Mouse (Mus musculus): ENCODE measurements around the gene Sox5. TPM values are rescaled to one million over a fixed set of nuclear protein-coding genes. Genes with fewer than 3 reads are reported as not detected.

Sox5 gene
- polyA plus RNA-seq, 1 experiment = 0.81 TPM

GRCm38 (mm10) chr6:144459486-144459885, 322.3 kb downstream of the Sox5 start:
- TF ChIP-seq POLR2A (IDR thresholded peaks at IDR 0.05; ENCODE audit: control insufficient read depth, extremely low read depth, insufficient read depth, low read length, poor library complexity) (no peak), CTCF (IDR thresholded peaks at IDR 0.05; ENCODE audit: borderline replicate concordance, control insufficient read depth, extremely low read depth, insufficient read depth, low read length, poor library complexity) (no peak)
- no peak overlapping the region for H3K27ac ChIP-seq (ENCODE audit: control insufficient read depth, insufficient read depth, low read length)
- 96% methylated on average over 8 of the region's 8 CpGs for WGBS
- no peaks in the 10 kb centered on the region for H3K4me1 ChIP-seq (replicated peaks; ENCODE audit: control insufficient read depth, insufficient read depth, low read length)
- no peaks in the 10 kb centered on the region for H3K36me3 ChIP-seq (ENCODE audit: control insufficient read depth, insufficient read depth, low read length)
- H3K4me3 ChIP-seq (ENCODE audit: control insufficient read depth, insufficient read depth, low read length) = no peak overlapping the region
- H3K27me3 ChIP-seq (ENCODE audit: control insufficient read depth, insufficient read depth, low read length) = no peaks in the 10 kb centered on the region
- DNase-seq = no peak

- TF ChIP-seq CTCF (IDR thresholded peaks at IDR 0.05; ENCODE audit: borderline replicate concordance, control insufficient read depth, extremely low read depth, insufficient read depth, low read length, poor library complexity) (no peak), POLR2A (IDR thresholded peaks at IDR 0.05; ENCODE audit: control insufficient read depth, extremely low read depth, insufficient read depth, low read length, poor library complexity) (no peak)
- H3K27ac ChIP-seq (ENCODE audit: control insufficient read depth, insufficient read depth, low read length) = no peak overlapping the region
- H3K36me3 ChIP-seq (ENCODE audit: control insufficient read depth, insufficient read depth, low read length) = no peaks in the 10 kb centered on the region
- no peaks in the 10 kb centered on the region for H3K4me1 ChIP-seq (replicated peaks; ENCODE audit: control insufficient read depth, insufficient read depth, low read length)
- WGBS = 89% methylated on average over 9 of the region's 9 CpGs
- no peak for DNase-seq
- no peaks in the 10 kb centered on the region for H3K27me3 ChIP-seq (ENCODE audit: control insufficient read depth, insufficient read depth, low read length)
- H3K4me3 ChIP-seq (ENCODE audit: control insufficient read depth, insufficient read depth, low read length) = no peak overlapping the region
Observed at GRCm38 (mm10) chr6:144457500-144457899, 324.3 kb downstream of the Sox5 start.

GRCm38 (mm10) chr6:144454291-144455276, 327.2 kb downstream of the Sox5 start:
- Histone ChIP-seq H3K36me3 (ENCODE audit: control insufficient read depth, insufficient read depth, low read length) (no peaks in the 10 kb centered on the region), H3K27me3 (ENCODE audit: control insufficient read depth, insufficient read depth, low read length) (no peaks in the 10 kb centered on the region), H3K4me3 (ENCODE audit: control insufficient read depth, insufficient read depth, low read length) (no peak overlapping the region), H3K27ac (ENCODE audit: control insufficient read depth, insufficient read depth, low read length) (no peak overlapping the region), H3K4me1 (replicated peaks; ENCODE audit: control insufficient read depth, insufficient read depth, low read length) (no peaks in the 10 kb centered on the region)
- WGBS = 65% methylated on average over 11 of the region's 11 CpGs
- TF ChIP-seq CTCF (IDR thresholded peaks at IDR 0.05; ENCODE audit: borderline replicate concordance, control insufficient read depth, extremely low read depth, insufficient read depth, low read length, poor library complexity) = no peak
- no peak for TF ChIP-seq POLR2A (IDR thresholded peaks at IDR 0.05; ENCODE audit: control insufficient read depth, extremely low read depth, insufficient read depth, low read length, poor library complexity)
- no peak for DNase-seq

GRCm38 (mm10) chr6:144453605-144454004, 328.2 kb downstream of the Sox5 start:
- no peak for DNase-seq
- Histone ChIP-seq H3K4me1 (replicated peaks; ENCODE audit: control insufficient read depth, insufficient read depth, low read length) (no peaks in the 10 kb centered on the region), H3K4me3 (ENCODE audit: control insufficient read depth, insufficient read depth, low read length) (no peak overlapping the region), H3K36me3 (ENCODE audit: control insufficient read depth, insufficient read depth, low read length) (no peaks in the 10 kb centered on the region), H3K27me3 (ENCODE audit: control insufficient read depth, insufficient read depth, low read length) (no peaks in the 10 kb centered on the region), H3K27ac (ENCODE audit: control insufficient read depth, insufficient read depth, low read length) (no peak overlapping the region)
- TF ChIP-seq POLR2A (IDR thresholded peaks at IDR 0.05; ENCODE audit: control insufficient read depth, extremely low read depth, insufficient read depth, low read length, poor library complexity) (no peak), CTCF (IDR thresholded peaks at IDR 0.05; ENCODE audit: borderline replicate concordance, control insufficient read depth, extremely low read depth, insufficient read depth, low read length, poor library complexity) (no peak)
- 96% methylated on average over 7 of the region's 7 CpGs for WGBS

GRCm38 (mm10) chr6:144453147-144453546, 328.6 kb downstream of the Sox5 start:
- no peaks in the 10 kb centered on the region for H3K4me1 ChIP-seq (replicated peaks; ENCODE audit: control insufficient read depth, insufficient read depth, low read length)

GRCm38 (mm10) chr6:144452200-144452977, 329.4 kb downstream of the Sox5 start:
- H3K4me1 ChIP-seq (replicated peaks; ENCODE audit: control insufficient read depth, insufficient read depth, low read length) = no peaks in the 10 kb centered on the region
- no peak overlapping the region for H3K27ac ChIP-seq (ENCODE audit: control insufficient read depth, insufficient read depth, low read length)
- no peaks in the 10 kb centered on the region for H3K36me3 ChIP-seq (ENCODE audit: control insufficient read depth, insufficient read depth, low read length)
- 97% methylated on average over 11 of the region's 11 CpGs for WGBS
- TF ChIP-seq CTCF (IDR thresholded peaks at IDR 0.05; ENCODE audit: borderline replicate concordance, control insufficient read depth, extremely low read depth, insufficient read depth, low read length, poor library complexity) (no peak), POLR2A (IDR thresholded peaks at IDR 0.05; ENCODE audit: control insufficient read depth, extremely low read depth, insufficient read depth, low read length, poor library complexity) (no peak)
- H3K27me3 ChIP-seq (ENCODE audit: control insufficient read depth, insufficient read depth, low read length) = no peaks in the 10 kb centered on the region
- H3K4me3 ChIP-seq (ENCODE audit: control insufficient read depth, insufficient read depth, low read length) = no peak overlapping the region
- DNase-seq = no peak

More at GRCm38 (mm10) chr6:144453147-144453546, 328.6 kb downstream of the Sox5 start:
- H3K27ac ChIP-seq (ENCODE audit: control insufficient read depth, insufficient read depth, low read length) = no peak overlapping the region
- H3K36me3 ChIP-seq (ENCODE audit: control insufficient read depth, insufficient read depth, low read length) = no peaks in the 10 kb centered on the region
- TF ChIP-seq CTCF (IDR thresholded peaks at IDR 0.05; ENCODE audit: borderline replicate concordance, control insufficient read depth, extremely low read depth, insufficient read depth, low read length, poor library complexity) (no peak), POLR2A (IDR thresholded peaks at IDR 0.05; ENCODE audit: control insufficient read depth, extremely low read depth, insufficient read depth, low read length, poor library complexity) (no peak)
- no peaks in the 10 kb centered on the region for H3K27me3 ChIP-seq (ENCODE audit: control insufficient read depth, insufficient read depth, low read length)
- 95% methylated on average over 1 of the region's 1 CpGs for WGBS
- H3K4me3 ChIP-seq (ENCODE audit: control insufficient read depth, insufficient read depth, low read length) = no peak overlapping the region
- DNase-seq = no peak
